Mouse (Mus musculus): ENCODE measurements at regions not wholly inside any gene's neighbourhood (a gene's known extent, or its start where the extent isn't known, plus 50 kb on each side); places are given as distances from the start of the nearest gene placed in this dataset.

GRCm38 (mm10) chr16:93141967-93142366 is 316.0 kb upstream of the Runx1 start:
- in situ Hi-C loops (cut with MboI, MseI), result no loop called here

- in situ Hi-C loops (cut with MboI, MseI), result no loop called here
Observed at GRCm38 (mm10) chr16:93140535-93141110, 314.7 kb upstream of the Runx1 start.

GRCm38 (mm10) chr16:93137249-93137648 is 311.3 kb upstream of the Runx1 start:
- in situ Hi-C loops (cut with MboI, MseI), result no loop called here

GRCm38 (mm10) chr16:93131404-93131803 is 305.5 kb upstream of the Runx1 start:
- in situ Hi-C loops (cut with MboI, MseI), result no loop called here

- in situ Hi-C loops (cut with MboI, MseI), result no loop called here
Observed at GRCm38 (mm10) chr16:93130622-93131021, 304.7 kb upstream of the Runx1 start.

GRCm38 (mm10) chr16:93123707-93124106 is 297.8 kb upstream of the Runx1 start:
- in situ Hi-C loops (cut with MboI, MseI), result no loop called here

- in situ Hi-C loops (cut with MboI, MseI), result no loop called here
Observed at GRCm38 (mm10) chr16:93116111-93116969, 290.4 kb upstream of the Runx1 start.

- in situ Hi-C loops (cut with MboI, MseI), result no loop called here
Observed at GRCm38 (mm10) chr16:93110912-93111311, 285.0 kb upstream of the Runx1 start.

- in situ Hi-C loops (cut with MboI, MseI), result no loop called here
Observed at GRCm38 (mm10) chr16:93110451-93110850, 284.5 kb upstream of the Runx1 start.

- in situ Hi-C loops (cut with MboI, MseI), result no loop called here
Observed at GRCm38 (mm10) chr16:93109683-93110407, 283.9 kb upstream of the Runx1 start.

GRCm38 (mm10) chr16:93107524-93107845 is 281.5 kb upstream of the Runx1 start:
- in situ Hi-C loops (cut with MboI, MseI), result no loop called here

- in situ Hi-C loops (cut with MboI, MseI), result no loop called here
Observed at GRCm38 (mm10) chr16:93106811-93107523, 281.0 kb upstream of the Runx1 start.

GRCm38 (mm10) chr16:93102174-93102573 is 276.2 kb upstream of the Runx1 start:
- in situ Hi-C loops (cut with MboI, MseI), result no loop called here

- in situ Hi-C loops (cut with MboI, MseI), result no loop called here
Observed at GRCm38 (mm10) chr16:93098057-93098456, 272.1 kb upstream of the Runx1 start.

GRCm38 (mm10) chr16:93096175-93096574 is 270.2 kb upstream of the Runx1 start:
- in situ Hi-C loops (cut with MboI, MseI), result no loop called here

- in situ Hi-C loops (cut with MboI, MseI), result no loop called here
Observed at GRCm38 (mm10) chr16:93092796-93093195, 266.8 kb upstream of the Runx1 start.

GRCm38 (mm10) chr16:93085227-93085883 is 259.4 kb upstream of the Runx1 start:
- in situ Hi-C loops (cut with MboI, MseI), result no loop called here

GRCm38 (mm10) chr16:93083756-93084155 is 257.8 kb upstream of the Runx1 start:
- in situ Hi-C loops (cut with MboI, MseI), result no loop called here

- in situ Hi-C loops (cut with MboI, MseI), result no loop called here
Observed at GRCm38 (mm10) chr16:93083142-93083541, 257.2 kb upstream of the Runx1 start.

GRCm38 (mm10) chr16:93081533-93081932 is 255.6 kb upstream of the Runx1 start:
- in situ Hi-C loops (cut with MboI, MseI), result no loop called here

GRCm38 (mm10) chr16:93079660-93080390 is 253.9 kb upstream of the Runx1 start:
- in situ Hi-C loops (cut with MboI, MseI), result no loop called here
